Mouse (Mus musculus): ENCODE data around the gene Gadd45g. TPM values are rescaled to one million over a fixed set of nuclear protein-coding genes. Genes with fewer than 3 reads are reported as not detected.
A peak's percentile ranks its signal among the peaks of the same experiment; 100 is the strongest.

Gene Gadd45g
- polyA plus RNA-seq, 1 experiment from 2014 or later: 50.3 TPM

- peak; percentile 23 for ATAC-seq (ENCODE audit: borderline replicate concordance, extremely low read depth, low FRiP score, low TSS enrichment)
- no peaks in the 10 kb centered on the region for H3K36me3 ChIP-seq
- H3K4me2 ChIP-seq: peak overlapping the region; percentile 99
- peak overlapping the region; percentile 83 for H3K27ac ChIP-seq
- peaks cover 47% of the 10 kb centered on the region for H3K4me1 ChIP-seq
- peak overlapping the region; percentile 53 for H3K4me3 ChIP-seq
- peaks cover 17% of the 10 kb centered on the region; the same call in 1 of the 2 replicates for H3K27me3 ChIP-seq
- H3K9me3 ChIP-seq: no peaks in the 10 kb centered on the region
- under 1% methylated on average over 63 of the region's 63 CpGs for WGBS
- H3K9ac ChIP-seq: peak overlapping the region; percentile 67
Measured at GRCm38 (mm10) chr13:51846868-51847793, 653 bp downstream of the Gadd45g start.

GRCm38 (mm10) chr13:51847979-51848480 is 1.6 kb downstream of the Gadd45g start:
- under 1% methylated on average over 31 of the region's 31 CpGs for WGBS
- Histone ChIP-seq H3K9me3 (no peaks in the 10 kb centered on the region), H3K4me2 (peak overlapping the region; percentile 99), H3K27ac (peak overlapping the region; percentile 83), H3K36me3 (no peaks in the 10 kb centered on the region), H3K27me3 (peaks cover 9% of the 10 kb centered on the region; the same call in 1 of the 2 replicates), H3K9ac (peak overlapping the region; percentile 67), H3K4me1 (peaks cover 45% of the 10 kb centered on the region), H3K4me3 (peak overlapping the region; percentile 53)
- ATAC-seq (ENCODE audit: borderline replicate concordance, extremely low read depth, low FRiP score, low TSS enrichment): peak; percentile 4; the same call in 1 of the 2 replicates

DNA sequence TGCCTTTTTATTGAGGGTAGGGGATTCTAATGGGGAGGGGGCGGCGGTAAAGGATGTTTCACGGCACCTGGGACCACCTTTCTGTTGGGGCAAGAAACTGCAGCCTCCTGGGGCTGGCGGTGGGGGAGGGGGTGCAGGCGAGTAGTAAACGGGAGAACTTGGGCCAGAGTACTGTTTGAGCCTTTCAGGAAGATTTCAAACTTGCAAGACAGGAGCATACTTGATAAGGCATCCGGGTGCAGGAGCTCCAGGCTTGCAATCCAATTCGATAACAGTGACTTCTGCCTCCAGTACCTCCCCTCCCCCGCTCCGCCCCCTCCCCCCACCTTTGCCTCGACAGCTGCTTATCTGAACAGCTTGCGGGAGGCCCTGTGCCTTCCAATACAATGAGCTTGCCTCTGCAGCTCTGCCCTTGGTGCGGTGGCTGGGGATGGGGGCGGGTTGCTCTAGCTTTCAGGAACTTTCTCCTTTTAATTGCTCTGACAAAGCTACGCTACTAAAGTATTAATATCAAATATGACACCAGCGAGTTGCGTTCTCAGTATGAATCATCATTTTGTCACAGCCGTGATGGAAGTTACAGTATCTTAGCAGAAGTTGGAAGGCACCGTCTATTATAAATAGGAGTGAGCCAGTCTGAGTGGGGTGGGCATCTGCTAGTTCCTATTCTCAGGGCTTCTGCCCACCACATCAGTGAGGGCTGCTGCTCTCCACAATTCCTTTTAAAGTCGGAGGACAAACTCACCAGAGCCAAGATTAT is 2.2 kb downstream of the Gadd45g start:
- Histone ChIP-seq H3K9ac (peak overlapping the region; percentile 67), H3K27me3 (peaks cover 4% of the 10 kb centered on the region; the same call in 1 of the 2 replicates), H3K4me2 (peak overlapping the region; percentile 99), H3K27ac (peak overlapping the region; percentile 83), H3K4me3 (peak overlapping the region; percentile 53), H3K4me1 (peaks cover 51% of the 10 kb centered on the region), H3K36me3 (no peaks in the 10 kb centered on the region), H3K9me3 (no peaks in the 10 kb centered on the region)
- 2% methylated on average over 20 of the region's 20 CpGs for WGBS
- no peak; the same call in 1 of the 2 replicates for ATAC-seq (ENCODE audit: borderline replicate concordance, extremely low read depth, low FRiP score, low TSS enrichment)

DNA sequence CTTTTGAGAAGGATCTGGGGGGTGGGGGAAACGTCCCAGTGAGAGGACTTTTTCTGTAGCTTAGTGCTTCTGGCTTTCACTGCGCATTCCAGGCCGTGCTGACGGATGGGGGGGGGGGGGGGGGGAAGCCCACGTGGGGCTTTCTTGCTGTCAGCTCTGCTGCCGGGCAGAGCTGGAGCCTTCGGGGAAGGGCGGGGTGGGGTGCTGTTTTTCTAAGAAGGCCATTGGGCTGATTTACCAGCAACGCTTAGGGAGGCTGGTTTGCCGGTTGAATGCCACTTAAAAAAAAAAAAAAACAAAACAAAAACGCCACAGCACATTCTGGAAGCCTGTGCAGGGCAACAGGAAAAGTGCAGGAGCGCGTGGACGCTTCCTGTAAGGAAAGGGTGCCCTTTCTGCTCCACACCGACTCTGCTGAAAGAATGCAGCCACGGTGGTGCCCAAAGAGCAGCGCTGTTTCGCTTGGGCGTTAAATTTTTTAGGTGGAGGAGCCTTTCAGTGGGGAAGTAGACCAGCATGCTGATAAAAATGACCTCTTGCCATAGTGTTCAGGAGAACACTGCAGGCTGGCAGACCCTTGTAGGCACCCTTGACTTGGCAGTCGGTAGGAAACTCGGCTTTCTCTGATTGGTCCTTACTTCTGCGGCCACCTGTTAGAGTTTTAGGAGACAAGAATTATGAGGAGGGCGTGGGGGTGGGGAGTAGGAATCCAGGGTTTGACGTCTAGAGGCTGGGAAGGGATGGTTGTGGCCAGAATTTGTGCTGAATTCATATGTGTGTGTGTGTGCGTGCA is 3.0 kb downstream of the Gadd45g start:
- peak overlapping the region; percentile 27; the same call in 1 of the 2 replicates for H3K9ac ChIP-seq
- peaks cover 54% of the 10 kb centered on the region for H3K4me1 ChIP-seq
- peak overlapping the region; percentile 83 for H3K27ac ChIP-seq
- H3K4me2 ChIP-seq: peak overlapping the region; percentile 99
- WGBS: 4% methylated on average over 23 of the region's 25 CpGs
- ATAC-seq (ENCODE audit: borderline replicate concordance, extremely low read depth, low FRiP score, low TSS enrichment): no peak
- H3K36me3 ChIP-seq: no peaks in the 10 kb centered on the region
- H3K4me3 ChIP-seq: peak overlapping the region; percentile 53
- no peaks in the 10 kb centered on the region for H3K9me3 ChIP-seq
- H3K27me3 ChIP-seq: no peaks in the 10 kb centered on the region

DNA sequence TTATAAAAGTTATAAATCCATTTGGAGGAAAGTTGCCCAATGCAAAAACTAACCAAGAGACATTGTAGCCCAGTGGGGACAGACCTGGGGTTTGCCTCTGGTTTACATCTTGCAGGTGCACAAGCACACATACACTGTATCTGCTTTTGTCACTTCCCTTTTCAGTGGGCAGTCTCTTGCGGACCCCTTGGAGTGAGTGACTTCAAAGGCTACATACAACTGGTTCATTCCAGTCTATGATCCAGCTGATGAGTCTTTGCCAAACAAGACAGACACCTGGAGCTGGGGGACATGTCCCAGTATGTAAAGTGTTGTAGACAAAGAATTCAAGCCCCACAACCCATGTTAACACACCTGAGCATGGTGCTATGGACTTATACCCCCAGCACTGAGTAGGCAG is 4.1 kb downstream of the Gadd45g start:
- Histone ChIP-seq H3K27me3 (no peaks in the 10 kb centered on the region), H3K9ac (no peak overlapping the region), H3K9me3 (no peaks in the 10 kb centered on the region), H3K4me2 (no peak overlapping the region), H3K27ac (no peak overlapping the region), H3K4me1 (peaks cover 49% of the 10 kb centered on the region), H3K36me3 (no peaks in the 10 kb centered on the region), H3K4me3 (no peak overlapping the region)
- ATAC-seq (ENCODE audit: borderline replicate concordance, extremely low read depth, low FRiP score, low TSS enrichment): no peak
- 68% methylated on average over 1 of the region's 1 CpGs for WGBS

DNA sequence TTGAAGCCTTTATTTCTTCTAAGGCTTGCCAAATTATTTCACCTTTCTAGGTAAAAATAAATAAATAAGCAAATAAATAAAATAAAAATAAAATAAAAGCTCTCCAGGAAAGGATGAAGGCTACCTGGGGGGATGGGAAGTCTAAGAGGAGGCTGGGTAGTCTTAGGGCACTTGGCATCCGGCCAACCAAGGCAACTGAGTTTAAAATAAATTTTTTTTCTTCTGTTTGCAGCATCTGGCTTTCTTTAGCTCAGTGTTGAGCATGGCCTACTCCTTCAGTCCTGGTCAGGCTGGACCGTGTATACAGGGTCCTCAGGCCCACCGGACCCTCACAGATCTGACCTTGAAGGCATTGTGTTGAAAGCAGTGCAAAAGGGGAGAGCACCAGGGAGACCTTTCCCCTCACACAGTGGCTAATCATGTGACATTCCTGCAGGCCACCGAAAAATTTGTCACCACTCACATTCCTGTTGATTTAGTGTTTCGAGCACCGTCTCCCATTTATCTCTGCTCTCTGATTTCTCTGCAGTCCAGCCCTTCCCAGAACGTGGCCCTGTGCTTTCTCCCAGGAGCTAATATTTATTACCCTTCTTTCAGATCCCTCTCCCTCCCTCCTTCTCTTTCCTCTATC is 6.2 kb downstream of the Gadd45g start:
- 23% methylated on average over 7 of the region's 7 CpGs for WGBS
- no peaks in the 10 kb centered on the region for H3K9me3 ChIP-seq
- H3K4me2 ChIP-seq: no peak overlapping the region
- no peaks in the 10 kb centered on the region for H3K36me3 ChIP-seq
- no peak overlapping the region for H3K4me3 ChIP-seq
- no peaks in the 10 kb centered on the region for H3K27me3 ChIP-seq
- H3K9ac ChIP-seq: no peak overlapping the region
- H3K27ac ChIP-seq: peak overlapping the region; percentile 45
- H3K4me1 ChIP-seq: peaks cover 47% of the 10 kb centered on the region
- ATAC-seq (ENCODE audit: borderline replicate concordance, extremely low read depth, low FRiP score, low TSS enrichment): no peak

- Histone ChIP-seq H3K4me1 (peaks cover 39% of the 10 kb centered on the region), H3K4me2 (peak overlapping the region; percentile 2; the same call in 1 of the 2 replicates), H3K27ac (peak overlapping the region; percentile 45)
Measured at GRCm38 (mm10) chr13:51853301-51854243, 7.1 kb downstream of the Gadd45g start.

DNA sequence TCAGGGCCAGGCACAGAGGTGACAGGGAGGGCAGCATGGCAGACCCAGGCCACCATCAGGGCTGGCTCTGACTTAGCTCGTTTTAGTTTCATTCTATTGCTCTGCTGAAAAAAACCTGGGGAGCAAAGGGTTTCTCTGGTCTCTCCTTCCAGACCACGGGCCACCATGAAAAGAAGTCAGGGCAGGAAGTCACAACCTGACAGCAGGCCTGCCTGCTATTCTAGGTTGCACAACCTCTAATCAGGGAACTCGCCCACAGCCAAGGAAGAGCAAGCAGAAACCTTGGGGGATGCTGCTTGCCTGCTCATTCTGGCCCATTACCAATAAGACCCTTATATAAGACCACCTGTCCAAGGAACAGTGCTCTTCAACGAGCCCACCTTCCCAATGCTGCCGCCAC is 9.1 kb downstream of the Gadd45g start:
- H3K4me1 ChIP-seq: peaks cover 22% of the 10 kb centered on the region
- H3K4me2 ChIP-seq: no peak overlapping the region
- no peak overlapping the region for H3K9ac ChIP-seq
- WGBS: 73% methylated on average over 5 of the region's 5 CpGs
- no peaks in the 10 kb centered on the region for H3K27me3 ChIP-seq
- H3K9me3 ChIP-seq: no peaks in the 10 kb centered on the region
- no peak overlapping the region for H3K4me3 ChIP-seq
- H3K27ac ChIP-seq: no peak overlapping the region
- ATAC-seq (ENCODE audit: borderline replicate concordance, extremely low read depth, low FRiP score, low TSS enrichment): no peak
- no peaks in the 10 kb centered on the region for H3K36me3 ChIP-seq

More at GRCm38 (mm10) chr13:51853301-51854243, 7.1 kb downstream of the Gadd45g start:
- Histone ChIP-seq H3K4me3 (no peak overlapping the region), H3K27me3 (no peaks in the 10 kb centered on the region), H3K36me3 (no peaks in the 10 kb centered on the region), H3K9ac (no peak overlapping the region), H3K9me3 (no peaks in the 10 kb centered on the region)
- WGBS: 30% methylated on average over 16 of the region's 16 CpGs
- ATAC-seq (ENCODE audit: borderline replicate concordance, extremely low read depth, low FRiP score, low TSS enrichment): peak; percentile 45

- 71% methylated on average over 5 of the region's 5 CpGs for WGBS
- H3K27ac ChIP-seq: no peak overlapping the region
- no peak overlapping the region for H3K4me3 ChIP-seq
Measured at GRCm38 (mm10) chr13:51857156-51857555, 10.7 kb downstream of the Gadd45g start.

DNA sequence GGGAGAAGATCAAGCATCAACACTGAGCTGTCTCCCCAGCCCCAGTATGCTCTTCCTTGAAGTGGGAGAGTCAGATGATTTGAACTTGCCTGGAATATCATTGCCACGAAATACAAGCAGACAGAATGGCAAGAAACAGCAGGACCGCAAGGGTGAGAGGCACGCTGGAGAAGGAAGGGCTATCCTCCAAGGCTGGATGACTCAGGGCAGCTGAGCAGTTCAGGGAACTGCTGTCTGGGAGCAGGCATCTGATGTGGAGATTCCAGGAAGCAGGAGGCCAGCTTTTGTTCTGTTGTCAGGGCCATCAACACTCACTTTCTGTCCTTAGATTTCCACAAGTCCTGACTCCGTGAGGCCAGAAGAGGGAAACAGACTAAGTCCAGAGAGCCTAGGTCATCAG is 12.0 kb downstream of the Gadd45g start:
- ATAC-seq (ENCODE audit: borderline replicate concordance, extremely low read depth, low FRiP score, low TSS enrichment): no peak
- Histone ChIP-seq H3K27me3 (no peaks in the 10 kb centered on the region), H3K9me3 (no peaks in the 10 kb centered on the region), H3K36me3 (no peaks in the 10 kb centered on the region), H3K9ac (no peak overlapping the region), H3K4me2 (no peak overlapping the region), H3K4me1 (peaks cover 5% of the 10 kb centered on the region), H3K27ac (no peak overlapping the region), H3K4me3 (no peak overlapping the region)
- 53% methylated on average over 4 of the region's 4 CpGs for WGBS

More at GRCm38 (mm10) chr13:51857156-51857555, 10.7 kb downstream of the Gadd45g start:
- Histone ChIP-seq H3K4me2 (no peak overlapping the region), H3K4me1 (peaks cover 15% of the 10 kb centered on the region), H3K9me3 (no peaks in the 10 kb centered on the region), H3K27me3 (no peaks in the 10 kb centered on the region), H3K9ac (no peak overlapping the region), H3K36me3 (no peaks in the 10 kb centered on the region)
- no peak for ATAC-seq (ENCODE audit: borderline replicate concordance, extremely low read depth, low FRiP score, low TSS enrichment)
